Mouse (Mus musculus): ENCODE data around the gene Yjefn3.

DNA sequence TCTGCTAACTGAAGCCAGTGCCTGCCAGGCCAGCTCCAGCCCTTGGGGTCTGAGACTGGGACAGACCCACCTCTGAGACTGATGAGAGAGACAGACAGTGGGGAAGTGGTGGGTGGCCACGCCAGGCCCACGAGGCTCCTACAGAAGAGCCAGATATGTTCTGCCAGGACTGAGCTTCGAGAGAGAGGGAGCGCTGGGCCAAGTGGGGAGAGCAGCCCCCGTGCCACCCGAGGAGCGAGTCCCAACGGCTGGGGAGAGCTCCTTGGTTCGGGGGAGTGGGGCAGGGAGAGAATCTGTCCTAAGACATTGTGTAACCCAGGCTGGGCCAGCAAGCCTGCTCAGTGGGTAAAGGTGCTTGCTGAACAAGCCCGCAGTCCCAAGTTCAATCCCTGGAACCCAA, 25.5 kb downstream of the Yjefn3 start:
- no peak for TF ChIP-seq CTCF (IDR thresholded peaks at IDR 0.05)
- no peak for TF ChIP-seq EP300 (IDR thresholded peaks at IDR 0.05; ENCODE audit: insufficient read depth, low read depth, low read length)
- TF ChIP-seq POLR2A (IDR thresholded peaks at IDR 0.05; ENCODE audit: insufficient read depth, low read depth, low read length), result no peak
